Mouse (Mus musculus) limb, embryonic 14.5 days (tissue): ENCODE results near the gene Cadm1. TPM values are rescaled to one million over a fixed set of nuclear protein-coding genes. Genes with fewer than 3 reads are reported as not detected.
A peak's percentile ranks its signal among the peaks of the same experiment; 100 is the strongest.

ENCODE experiments used
- ATAC-seq: fragments of 200-750 bp; cut with Nextera tagmentation; 2 replicates; pipeline ENCODE4 v1.8.0; 2017; ENCODE audit warnings: low read depth, moderate number of reproducible peaks, moderate TSS enrichment; ENCODE audit not compliant: low FRiP score
- DNase-seq: peaks from one replicate; pipeline ENCODE4 v3.0.0-alpha.2; 2015; ENCODE audit warnings: low spot score
- H3K27ac ChIP-seq: fragments of 300-500 bp; sonication (generic); replicated peaks from 2 replicates; pipeline ENCODE4 v1.5.1; 2014; ENCODE audit warnings: low read depth, mild to moderate bottlenecking, low read length, moderate library complexity, mixed read lengths
- H3K27me3 ChIP-seq: fragments of 300-500 bp; sonication (generic); 2 replicates; pipeline ENCODE4 v1.6.1; 2014; ENCODE audit warnings: low read length, mixed read lengths; ENCODE audit not compliant: control insufficient read depth, insufficient read depth
- H3K36me3 ChIP-seq: fragments of 300-500 bp; sonication (generic); 2 replicates; pipeline ENCODE4 v1.6.1; 2014; ENCODE audit warnings: mild to moderate bottlenecking, low read length, moderate library complexity, mixed read lengths; ENCODE audit not compliant: control insufficient read depth, insufficient read depth
- H3K4me1 ChIP-seq: fragments of 300-500 bp; sonication (generic); 2 replicates; pipeline ENCODE4 v1.6.1; 2014; ENCODE audit warnings: antibody characterized with exemption, low read length, mixed read lengths; ENCODE audit not compliant: control insufficient read depth, insufficient read depth
- H3K4me2 ChIP-seq: fragments of 300-500 bp; sonication (generic); replicated peaks from 2 replicates; pipeline ENCODE4 v1.6.1; 2014; ENCODE audit warnings: low read depth, mild to moderate bottlenecking, low read length, moderate library complexity; ENCODE audit not compliant: severe bottlenecking
- H3K4me3 ChIP-seq: fragments of 300-500 bp; sonication (generic); replicated peaks from 2 replicates; pipeline ENCODE4 v1.5.1; 2014; ENCODE audit warnings: low read length
- H3K9ac ChIP-seq: fragments of 300-500 bp; sonication (generic); 2 replicates; pipeline ENCODE4 v1.6.1; 2014; ENCODE audit warnings: mild to moderate bottlenecking, low read depth, low read length, moderate library complexity; ENCODE audit not compliant: severe bottlenecking
- H3K9me3 ChIP-seq: fragments of 300-500 bp; sonication (generic); 2 replicates; pipeline ENCODE4 v1.6.1; 2016; ENCODE audit warnings: low read length; ENCODE audit not compliant: control insufficient read depth
- POLR2A ChIP-seq: fragments of 200-500 bp; IDR thresholded peaks from 2 replicates; pipeline ENCODE4 v1.8.0; 2012; ENCODE audit warnings: inconsistent platforms, mild to moderate bottlenecking, moderate library complexity, borderline replicate concordance; ENCODE audit not compliant: insufficient read depth, insufficient read length; ENCODE audit errors: extremely low read depth
- WGBS: fragments of 180-500 bp; shearing (Covaris S2); extraction: QIAGEN DNeasy Blood & Tissue Kit; methylation state at CpG from one replicate; pipeline ENCODE4 v1.1.7; 2014; 5-methylcytosine and 5-hydroxymethylcytosine counted together
- polyA plus RNA-seq, 2 experiments: library from polyadenylated mRNA; depleted of rRNA in 1 of 2; stranded (reverse) in 1 of 2; unstranded in 1 of 2; fragments of >200 nt; fragmentation: Nextera tagmentation in 1 of 2; extraction: Ambion mirVana in 1 of 2; gene quantifications; 2 replicates each; pipeline versions ENCODE4 v1.2.1 to v1.2.3; 2012 to 2014

Gene Cadm1
- polyA plus RNA-seq, 2 experiments: 15.4 to 37.5 TPM

DNA sequence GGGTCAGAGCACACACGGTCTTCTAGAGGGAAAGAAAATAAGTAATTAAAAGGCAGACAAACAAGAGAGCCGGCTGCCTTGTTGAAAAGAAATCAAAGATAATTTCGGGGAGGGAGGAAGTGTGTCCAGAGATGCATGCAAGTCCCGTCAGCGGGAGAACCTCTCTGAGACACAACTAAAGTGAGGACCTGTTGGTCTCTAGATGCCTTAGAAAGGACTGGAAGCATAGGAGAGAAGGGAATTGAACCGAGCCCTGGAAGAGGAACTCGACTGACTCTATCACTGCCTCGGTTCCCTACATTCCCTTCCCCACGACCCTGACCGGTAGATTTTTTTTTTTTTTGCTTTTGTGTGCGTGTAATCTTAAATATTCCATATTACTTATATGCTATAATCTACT lies 791 bp upstream of the Cadm1 start:
- H3K27ac ChIP-seq: peak overlapping the region; percentile 73; the same call in 1 of the 2 replicates
- H3K9ac ChIP-seq: 0 out of 2 replicates have a peak overlapping the region, but pooled peaks have one; percentile 55
- H3K27me3 ChIP-seq: peaks cover 11% of the 10 kb centered on the region; the same call in 1 of the 2 replicates
- WGBS: 2% methylated on average over 11 of the region's 11 CpGs
- DNase-seq (no peak), ATAC-seq (no peak)
- no peak for TF ChIP-seq POLR2A
- peak overlapping the region; percentile 96 for H3K4me2 ChIP-seq
- H3K36me3 ChIP-seq: no peaks in the 10 kb centered on the region
- H3K4me1 ChIP-seq: peaks cover 16% of the 10 kb centered on the region
- peak overlapping the region; percentile 61 for H3K4me3 ChIP-seq
- no peaks in the 10 kb centered on the region for H3K9me3 ChIP-seq

- peaks cover 16% of the 10 kb centered on the region for H3K4me1 ChIP-seq
- DNase-seq: no peak
- ATAC-seq: peak; percentile 8; the same call in 1 of the 2 replicates
- TF ChIP-seq POLR2A: no peak
- H3K9me3 ChIP-seq: no peaks in the 10 kb centered on the region
- peak overlapping the region; percentile 75 for H3K27ac ChIP-seq
- peak overlapping the region; percentile 61 for H3K4me3 ChIP-seq
- peak overlapping the region; percentile 61 for H3K9ac ChIP-seq
- H3K4me2 ChIP-seq: peak overlapping the region; percentile 96
- 0% methylated on average over 20 of the region's 30 CpGs for WGBS
- H3K36me3 ChIP-seq: no peaks in the 10 kb centered on the region
- H3K27me3 ChIP-seq: peaks cover 11% of the 10 kb centered on the region
Measured at GRCm38 (mm10) chr9:47530544-47530921, 560 bp downstream of the Cadm1 start.

DNA sequence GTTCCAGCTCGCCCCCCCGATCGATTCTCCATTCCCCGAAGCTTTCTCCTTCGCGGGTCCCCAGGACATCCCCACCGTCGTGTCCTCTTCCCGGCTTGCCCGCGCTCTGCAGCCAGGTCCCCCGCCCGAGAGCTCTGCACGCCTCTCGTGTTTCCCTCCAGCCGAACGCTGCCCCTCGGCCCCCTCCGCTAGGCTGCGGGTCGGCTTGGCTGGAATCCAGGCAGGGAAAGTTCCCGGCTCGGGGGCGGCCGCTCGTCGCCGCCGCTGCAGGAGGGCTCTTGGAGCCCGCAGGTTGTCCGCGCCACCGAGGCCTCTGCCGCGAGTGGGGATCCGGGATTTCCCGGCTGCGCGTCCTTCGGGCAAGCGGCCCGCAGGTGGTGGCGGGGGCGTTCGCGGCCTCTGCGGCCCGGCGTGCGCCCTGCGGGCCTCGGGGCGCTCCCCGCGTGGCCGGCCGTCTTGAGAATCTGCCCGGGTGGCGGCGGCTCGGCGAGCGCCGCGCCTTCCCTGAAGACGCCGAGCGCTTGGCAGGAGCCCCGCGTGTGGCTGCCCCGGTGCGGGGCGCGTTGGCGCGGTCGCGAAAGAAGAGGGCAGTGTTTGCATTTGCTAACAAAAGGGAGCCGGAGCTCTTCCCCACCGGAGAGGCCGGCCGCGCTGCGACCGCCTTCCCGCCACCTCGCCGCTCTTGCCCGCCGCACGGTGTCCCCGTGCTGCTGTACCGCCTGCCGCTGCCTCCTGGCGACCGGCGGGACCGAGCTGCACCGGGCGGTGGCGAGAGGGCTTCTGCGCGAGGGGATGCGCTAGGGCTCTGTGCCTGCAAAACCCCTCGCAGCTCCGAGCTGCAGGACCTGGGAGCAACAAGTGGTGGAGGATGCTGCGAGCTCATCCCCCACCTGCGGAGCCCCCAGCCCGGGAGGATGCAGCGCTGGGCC lies 1.2 kb downstream of the Cadm1 start:
- peak overlapping the region; percentile 61 for H3K4me3 ChIP-seq
- H3K36me3 ChIP-seq: no peaks in the 10 kb centered on the region
- peak overlapping the region; percentile 96 for H3K4me2 ChIP-seq
- H3K9me3 ChIP-seq: no peaks in the 10 kb centered on the region
- DNase-seq: peak; percentile 40
- H3K4me1 ChIP-seq: peaks cover 16% of the 10 kb centered on the region
- TF ChIP-seq POLR2A: no peak
- WGBS: under 1% methylated on average over 35 of the region's 110 CpGs
- H3K27ac ChIP-seq: 0 out of 2 replicates have a peak overlapping the region, but pooled peaks have one; percentile 38
- ATAC-seq: no peak
- peak overlapping the region; percentile 61 for H3K9ac ChIP-seq
- H3K27me3 ChIP-seq: peaks cover 11% of the 10 kb centered on the region

GRCm38 (mm10) chr9:47532215-47532865 lies 2.4 kb downstream of the Cadm1 start:
- Histone ChIP-seq H3K27me3 (peaks cover 11% of the 10 kb centered on the region), H3K9me3 (no peaks in the 10 kb centered on the region), H3K4me3 (peak overlapping the region; percentile 61), H3K9ac (no peak overlapping the region), H3K4me1 (peaks cover 16% of the 10 kb centered on the region), H3K4me2 (peak overlapping the region; percentile 96), H3K36me3 (no peaks in the 10 kb centered on the region), H3K27ac (no peak overlapping the region)
- no peak for ATAC-seq
- TF ChIP-seq POLR2A: no peak
- 7% methylated on average over 20 of the region's 20 CpGs for WGBS
- no peak for DNase-seq

- peaks cover 11% of the 10 kb centered on the region for H3K27me3 ChIP-seq
- no peak overlapping the region for H3K27ac ChIP-seq
- no peaks in the 10 kb centered on the region for H3K9me3 ChIP-seq
- ATAC-seq (no peak), DNase-seq (no peak)
- WGBS: 30% methylated on average over 8 of the region's 8 CpGs
- H3K36me3 ChIP-seq: no peaks in the 10 kb centered on the region
- H3K4me3 ChIP-seq: no peak overlapping the region
- H3K9ac ChIP-seq: no peak overlapping the region
- H3K4me1 ChIP-seq: peaks cover 16% of the 10 kb centered on the region
- no peak for TF ChIP-seq POLR2A
- H3K4me2 ChIP-seq: no peak overlapping the region
Measured at GRCm38 (mm10) chr9:47533461-47533860, 3.5 kb downstream of the Cadm1 start.
